Mouse (Mus musculus): Measurements from ENCODE around the gene Tbc1d8.

- TF ChIP-seq CTCF (IDR thresholded peaks at IDR 0.05; ENCODE audit: borderline replicate concordance, control insufficient read depth, extremely low read depth, insufficient read depth, low read length, poor library complexity) = no peak
- no peak for TF ChIP-seq POLR2A (IDR thresholded peaks at IDR 0.05; ENCODE audit: control insufficient read depth, extremely low read depth, insufficient read depth, low read length, poor library complexity)
These were observed 38.6 kb downstream of the Tbc1d8 start for GRCm38 (mm10) chr1:39439661-39440548.

All from thymus, adult 2 months (tissue).